Mouse (Mus musculus) stomach, postnatal 0 days (tissue): ENCODE measurements at regions not wholly inside any gene's neighbourhood (a gene's known extent, or its start where the extent isn't known, plus 50 kb on each side); places are given as distances from the start of the nearest gene placed in this dataset.

ENCODE experiments used
- CTCF ChIP-seq: IDR thresholded peaks from 2 replicates; pipeline ENCODE4 v1.5.1; 2016; ENCODE audit warnings: antibody characterized with exemption, low read depth, mild to moderate bottlenecking, moderate library complexity
- EP300 ChIP-seq: optimal IDR thresholded peaks from 2 replicates; pipeline ENCODE3; 2016; ENCODE audit warnings: antibody characterized with exemption

- no peak for TF ChIP-seq CTCF
- no peak for TF ChIP-seq EP300
Observed at GRCm38 (mm10) chr3:66536673-66537072, 240.0 kb upstream of the Veph1 start.
